Mouse (Mus musculus): ENCODE results near the gene Samd4. TPM values are rescaled to one million over a fixed set of nuclear protein-coding genes. Genes with fewer than 3 reads are reported as not detected.

Samd4 gene
- polyA plus RNA-seq, 1 experiment, result 17.6 TPM

DNA sequence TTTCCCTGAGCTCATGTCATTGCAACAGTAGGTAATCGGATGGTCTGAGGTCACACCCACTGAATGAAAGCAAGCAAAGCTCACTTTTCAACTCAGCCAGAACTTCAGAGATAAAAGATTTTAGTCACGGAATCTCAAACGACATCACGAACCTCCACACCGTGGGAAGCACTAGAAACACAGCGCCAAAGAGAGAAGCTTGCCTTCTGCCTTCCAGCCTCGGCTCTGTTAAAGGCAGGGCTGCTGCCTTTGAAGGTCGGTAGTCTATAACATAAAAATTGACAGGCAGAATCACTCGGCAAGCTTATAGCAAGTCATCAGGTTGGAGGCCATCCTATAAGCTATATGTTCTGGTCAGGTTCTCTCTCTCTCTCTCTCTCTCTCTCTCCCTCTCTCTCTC is 92.2 kb downstream of the Samd4 start:
- Histone ChIP-seq H3K9me3 (replicated peaks; ENCODE audit: control insufficient read depth, insufficient read depth, low read length, poor library complexity, severe bottlenecking) (no peaks in the 10 kb centered on the region), H3K27me3 (ENCODE audit: control insufficient read depth, insufficient read depth, low read length, poor library complexity, severe bottlenecking) (no peaks in the 10 kb centered on the region), H3K36me3 (ENCODE audit: control insufficient read depth, insufficient read depth, low read length, poor library complexity, severe bottlenecking) (no peaks in the 10 kb centered on the region), H3K9ac (ENCODE audit: low read depth, poor library complexity, severe bottlenecking) (no peak overlapping the region), H3K4me3 (ENCODE audit: low read depth, low read length) (no peak overlapping the region), H3K27ac (ENCODE audit: insufficient read depth, low read length) (no peak overlapping the region), H3K4me1 (ENCODE audit: control insufficient read depth, insufficient read depth, low read length) (no peaks in the 10 kb centered on the region)
- no peak for TF ChIP-seq POLR2A (IDR thresholded peaks at IDR 0.05; ENCODE audit: insufficient read depth, low read length)
- TF ChIP-seq EP300 (IDR thresholded peaks at IDR 0.05; ENCODE audit: insufficient read depth, low read depth, low read length), result no peak
- TF ChIP-seq CTCF (IDR thresholded peaks at IDR 0.05; ENCODE audit: low read depth, low read length), result no peak

GRCm38 (mm10) chr14:46975969-46976368 is 93.3 kb downstream of the Samd4 start:
- Histone ChIP-seq H3K36me3 (ENCODE audit: control insufficient read depth, insufficient read depth, low read length, poor library complexity, severe bottlenecking) (no peaks in the 10 kb centered on the region), H3K27me3 (ENCODE audit: control insufficient read depth, insufficient read depth, low read length, poor library complexity, severe bottlenecking) (no peaks in the 10 kb centered on the region), H3K4me3 (ENCODE audit: low read depth, low read length) (no peak overlapping the region), H3K27ac (ENCODE audit: insufficient read depth, low read length) (no peak overlapping the region), H3K9ac (ENCODE audit: low read depth, poor library complexity, severe bottlenecking) (no peak overlapping the region), H3K4me1 (ENCODE audit: control insufficient read depth, insufficient read depth, low read length) (no peaks in the 10 kb centered on the region), H3K9me3 (replicated peaks; ENCODE audit: control insufficient read depth, insufficient read depth, low read length, poor library complexity, severe bottlenecking) (no peaks in the 10 kb centered on the region)
- TF ChIP-seq POLR2A (IDR thresholded peaks at IDR 0.05; ENCODE audit: insufficient read depth, low read length), result no peak
- TF ChIP-seq EP300 (IDR thresholded peaks at IDR 0.05; ENCODE audit: insufficient read depth, low read depth, low read length), result no peak
- no peak for TF ChIP-seq CTCF (IDR thresholded peaks at IDR 0.05; ENCODE audit: low read depth, low read length)

GRCm38 (mm10) chr14:46976712-46977111 is 94.1 kb downstream of the Samd4 start:
- Histone ChIP-seq H3K4me3 (ENCODE audit: low read depth, low read length) (no peak overlapping the region), H3K9me3 (replicated peaks; ENCODE audit: control insufficient read depth, insufficient read depth, low read length, poor library complexity, severe bottlenecking) (no peaks in the 10 kb centered on the region), H3K4me1 (ENCODE audit: control insufficient read depth, insufficient read depth, low read length) (no peaks in the 10 kb centered on the region), H3K27me3 (ENCODE audit: control insufficient read depth, insufficient read depth, low read length, poor library complexity, severe bottlenecking) (no peaks in the 10 kb centered on the region), H3K9ac (ENCODE audit: low read depth, poor library complexity, severe bottlenecking) (no peak overlapping the region), H3K36me3 (ENCODE audit: control insufficient read depth, insufficient read depth, low read length, poor library complexity, severe bottlenecking) (no peaks in the 10 kb centered on the region), H3K27ac (ENCODE audit: insufficient read depth, low read length) (no peak overlapping the region)
- no peak for TF ChIP-seq POLR2A (IDR thresholded peaks at IDR 0.05; ENCODE audit: insufficient read depth, low read length)
- TF ChIP-seq CTCF (IDR thresholded peaks at IDR 0.05; ENCODE audit: low read depth, low read length), result no peak
- TF ChIP-seq EP300 (IDR thresholded peaks at IDR 0.05; ENCODE audit: insufficient read depth, low read depth, low read length), result no peak

DNA sequence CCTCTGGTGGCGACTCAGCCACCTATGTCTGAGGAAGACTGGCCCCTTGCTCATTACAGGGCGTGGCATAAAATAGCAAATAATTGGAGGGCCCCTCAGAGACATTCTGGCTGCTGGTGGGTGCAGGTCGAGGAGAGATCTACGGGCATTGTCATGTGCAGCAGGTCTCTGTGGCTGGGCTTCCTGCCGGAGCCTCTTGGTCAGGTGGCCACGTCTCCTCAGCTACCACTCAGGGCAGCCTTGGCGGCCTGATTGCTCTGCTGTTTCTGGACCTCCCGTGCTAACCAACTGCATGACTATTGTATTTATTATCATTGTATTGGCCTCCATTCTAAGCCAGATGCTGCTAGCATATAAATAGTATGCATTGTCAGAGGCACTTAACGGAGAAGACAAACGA is 95.0 kb downstream of the Samd4 start:
- TF ChIP-seq POLR2A (IDR thresholded peaks at IDR 0.05; ENCODE audit: insufficient read depth, low read length) (no peak), EP300 (IDR thresholded peaks at IDR 0.05; ENCODE audit: insufficient read depth, low read depth, low read length) (no peak), CTCF (IDR thresholded peaks at IDR 0.05; ENCODE audit: low read depth, low read length) (no peak)
- Histone ChIP-seq H3K36me3 (ENCODE audit: control insufficient read depth, insufficient read depth, low read length, poor library complexity, severe bottlenecking) (no peaks in the 10 kb centered on the region), H3K4me3 (ENCODE audit: low read depth, low read length) (no peak overlapping the region)

DNA sequence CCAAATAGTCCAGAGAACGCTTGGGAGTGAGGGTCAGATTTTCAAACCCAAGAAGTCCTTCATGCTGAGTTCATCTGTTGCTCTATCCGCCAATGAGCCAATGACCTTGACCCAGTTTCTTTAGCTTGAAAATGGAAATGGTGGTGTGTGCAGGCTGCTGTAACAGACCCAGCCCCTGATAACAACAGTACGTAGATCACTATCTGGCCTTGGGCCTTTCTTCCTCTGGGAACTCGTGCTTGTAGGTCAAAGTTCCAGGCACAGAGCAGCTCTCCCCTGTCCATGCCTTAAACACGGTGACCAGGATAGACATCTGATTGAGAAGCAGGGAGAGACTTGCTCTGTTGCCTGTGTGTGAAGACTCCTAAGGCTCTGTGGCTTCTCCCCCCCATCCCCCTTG is 96.5 kb downstream of the Samd4 start:
- no peaks in the 10 kb centered on the region for H3K4me1 ChIP-seq (ENCODE audit: control insufficient read depth, insufficient read depth, low read length)
- TF ChIP-seq EP300 (IDR thresholded peaks at IDR 0.05; ENCODE audit: insufficient read depth, low read depth, low read length) (no peak), CTCF (IDR thresholded peaks at IDR 0.05; ENCODE audit: low read depth, low read length) (no peak), POLR2A (IDR thresholded peaks at IDR 0.05; ENCODE audit: insufficient read depth, low read length) (no peak)

More for the DNA sequence above, 95.0 kb downstream of the Samd4 start:
- H3K9ac ChIP-seq (ENCODE audit: low read depth, poor library complexity, severe bottlenecking), result no peak overlapping the region
- H3K27me3 ChIP-seq (ENCODE audit: control insufficient read depth, insufficient read depth, low read length, poor library complexity, severe bottlenecking), result no peaks in the 10 kb centered on the region
- H3K4me1 ChIP-seq (ENCODE audit: control insufficient read depth, insufficient read depth, low read length), result no peaks in the 10 kb centered on the region
- no peaks in the 10 kb centered on the region for H3K9me3 ChIP-seq (replicated peaks; ENCODE audit: control insufficient read depth, insufficient read depth, low read length, poor library complexity, severe bottlenecking)
- H3K27ac ChIP-seq (ENCODE audit: insufficient read depth, low read length), result no peak overlapping the region

GRCm38 (mm10) chr14:46980736-46981438 is 98.2 kb downstream of the Samd4 start:
- Histone ChIP-seq H3K36me3 (ENCODE audit: control insufficient read depth, insufficient read depth, low read length, poor library complexity, severe bottlenecking) (no peaks in the 10 kb centered on the region), H3K9ac (ENCODE audit: low read depth, poor library complexity, severe bottlenecking) (no peak overlapping the region), H3K4me3 (ENCODE audit: low read depth, low read length) (no peak overlapping the region), H3K4me1 (ENCODE audit: control insufficient read depth, insufficient read depth, low read length) (no peaks in the 10 kb centered on the region), H3K27ac (ENCODE audit: insufficient read depth, low read length) (no peak overlapping the region), H3K27me3 (ENCODE audit: control insufficient read depth, insufficient read depth, low read length, poor library complexity, severe bottlenecking) (no peaks in the 10 kb centered on the region), H3K9me3 (replicated peaks; ENCODE audit: control insufficient read depth, insufficient read depth, low read length, poor library complexity, severe bottlenecking) (no peaks in the 10 kb centered on the region)
- TF ChIP-seq EP300 (IDR thresholded peaks at IDR 0.05; ENCODE audit: insufficient read depth, low read depth, low read length) (no peak), POLR2A (IDR thresholded peaks at IDR 0.05; ENCODE audit: insufficient read depth, low read length) (no peak)

More for the DNA sequence above, 96.5 kb downstream of the Samd4 start:
- H3K9ac ChIP-seq (ENCODE audit: low read depth, poor library complexity, severe bottlenecking), result no peak overlapping the region
- H3K36me3 ChIP-seq (ENCODE audit: control insufficient read depth, insufficient read depth, low read length, poor library complexity, severe bottlenecking), result no peaks in the 10 kb centered on the region
- H3K9me3 ChIP-seq (replicated peaks; ENCODE audit: control insufficient read depth, insufficient read depth, low read length, poor library complexity, severe bottlenecking), result no peaks in the 10 kb centered on the region
- no peak overlapping the region for H3K27ac ChIP-seq (ENCODE audit: insufficient read depth, low read length)
- H3K27me3 ChIP-seq (ENCODE audit: control insufficient read depth, insufficient read depth, low read length, poor library complexity, severe bottlenecking), result no peaks in the 10 kb centered on the region
- H3K4me3 ChIP-seq (ENCODE audit: low read depth, low read length), result no peak overlapping the region
